Mouse (Mus musculus): ENCODE results near the gene Nemp1. TPM values are rescaled to one million over a fixed set of nuclear protein-coding genes. Genes with fewer than 3 reads are reported as not detected.

The Nemp1 gene
- not detected in 2 replicates for polyA plus RNA-seq (2012; ENCODE audit: insufficient read depth, insufficient read length, low replicate concordance, missing spikeins)

- TF ChIP-seq POLR2A (IDR thresholded peaks at IDR 0.05; ENCODE audit: insufficient read depth, low read depth, low read length) = peak; percentile 45
- no peak for TF ChIP-seq CTCF (IDR thresholded peaks at IDR 0.05; ENCODE audit: insufficient read depth, low read depth, low read length)
- H3K4me3 ChIP-seq (ENCODE audit: insufficient read depth, low read depth, low read length) = peak within 1 kb of the TSS; percentile 64
- H3K27ac ChIP-seq (ENCODE audit: insufficient read depth, low read depth, low read length) = peak within 1 kb of the TSS; percentile 91
- under 1% methylated on average over 71 of the region's 73 CpGs for WGBS
- peaks cover 67% of the 10 kb centered on the region for H3K4me1 ChIP-seq (ENCODE audit: control insufficient read depth, insufficient read depth, low read length)
Measured at GRCm38 (mm10) chr10:127666501-127667268, at the start of gene Nemp1. Nemp1 (plus strand) TSS chr10:127666901.

- peaks cover 56% of the 10 kb centered on the region for H3K4me1 ChIP-seq (ENCODE audit: control insufficient read depth, insufficient read depth, low read length)
- H3K27ac ChIP-seq (ENCODE audit: insufficient read depth, low read depth, low read length) = no peak overlapping the region
- no peak overlapping the region for H3K4me3 ChIP-seq (ENCODE audit: insufficient read depth, low read depth, low read length)
- 57% methylated on average over 4 of the region's 4 CpGs for WGBS
- no peak for TF ChIP-seq CTCF (IDR thresholded peaks at IDR 0.05; ENCODE audit: insufficient read depth, low read depth, low read length)
- no peak for TF ChIP-seq POLR2A (IDR thresholded peaks at IDR 0.05; ENCODE audit: insufficient read depth, low read depth, low read length)
Measured at GRCm38 (mm10) chr10:127617294-127617693, 49.4 kb upstream of the Nemp1 start.

GRCm38 (mm10) chr10:127618173-127618572 lies 48.5 kb upstream of the Nemp1 start:
- 43% methylated on average over 6 of the region's 6 CpGs for WGBS

GRCm38 (mm10) chr10:127619119-127619721 lies 47.5 kb upstream of the Nemp1 start:
- Histone ChIP-seq H3K4me3 (ENCODE audit: insufficient read depth, low read depth, low read length) (peak overlapping the region; percentile 87), H3K27ac (ENCODE audit: insufficient read depth, low read depth, low read length) (0 out of 2 replicates have a peak overlapping the region, but pooled peaks have one; percentile 0), H3K4me1 (ENCODE audit: control insufficient read depth, insufficient read depth, low read length) (peaks cover 50% of the 10 kb centered on the region)
- TF ChIP-seq POLR2A (IDR thresholded peaks at IDR 0.05; ENCODE audit: insufficient read depth, low read depth, low read length) = no peak
- no peak for TF ChIP-seq CTCF (IDR thresholded peaks at IDR 0.05; ENCODE audit: insufficient read depth, low read depth, low read length)
- 22% methylated on average over 8 of the region's 8 CpGs for WGBS

More at GRCm38 (mm10) chr10:127618173-127618572, 48.5 kb upstream of the Nemp1 start:
- peaks cover 56% of the 10 kb centered on the region for H3K4me1 ChIP-seq (ENCODE audit: control insufficient read depth, insufficient read depth, low read length)
- no peak overlapping the region for H3K4me3 ChIP-seq (ENCODE audit: insufficient read depth, low read depth, low read length)
- TF ChIP-seq CTCF (IDR thresholded peaks at IDR 0.05; ENCODE audit: insufficient read depth, low read depth, low read length) (no peak), POLR2A (IDR thresholded peaks at IDR 0.05; ENCODE audit: insufficient read depth, low read depth, low read length) (no peak)
- no peak overlapping the region for H3K27ac ChIP-seq (ENCODE audit: insufficient read depth, low read depth, low read length)

- Histone ChIP-seq H3K4me3 (ENCODE audit: insufficient read depth, low read depth, low read length) (peak overlapping the region; percentile 87), H3K4me1 (ENCODE audit: control insufficient read depth, insufficient read depth, low read length) (peaks cover 42% of the 10 kb centered on the region), H3K27ac (ENCODE audit: insufficient read depth, low read depth, low read length) (no peak overlapping the region)
- WGBS = 3% methylated on average over 12 of the region's 12 CpGs
- no peak for TF ChIP-seq CTCF (IDR thresholded peaks at IDR 0.05; ENCODE audit: insufficient read depth, low read depth, low read length)
- TF ChIP-seq POLR2A (IDR thresholded peaks at IDR 0.05; ENCODE audit: insufficient read depth, low read depth, low read length) = no peak
Measured at GRCm38 (mm10) chr10:127619941-127620405, 46.7 kb upstream of the Nemp1 start.

GRCm38 (mm10) chr10:127620406-127621190 lies 46.1 kb upstream of the Nemp1 start, which contains the start of gene Lrp1:
Lrp1 (minus strand) TSS chr10:127621148.
- TF ChIP-seq CTCF (IDR thresholded peaks at IDR 0.05; ENCODE audit: insufficient read depth, low read depth, low read length) = no peak
- Histone ChIP-seq H3K27ac (ENCODE audit: insufficient read depth, low read depth, low read length) (peak within 1 kb of the TSS; percentile 80), H3K4me1 (ENCODE audit: control insufficient read depth, insufficient read depth, low read length) (peaks cover 36% of the 10 kb centered on the region), H3K4me3 (ENCODE audit: insufficient read depth, low read depth, low read length) (peak within 1 kb of the TSS; percentile 87)
- WGBS = under 1% methylated on average over 26 of the region's 32 CpGs

- peaks cover 28% of the 10 kb centered on the region for H3K4me1 ChIP-seq (ENCODE audit: control insufficient read depth, insufficient read depth, low read length)
- under 1% methylated on average over 38 of the region's 39 CpGs for WGBS
- peak overlapping the region; percentile 70 for H3K4me3 ChIP-seq (ENCODE audit: insufficient read depth, low read depth, low read length)
- H3K27ac ChIP-seq (ENCODE audit: insufficient read depth, low read depth, low read length) = peak overlapping the region; percentile 76
- no peak for TF ChIP-seq POLR2A (IDR thresholded peaks at IDR 0.05; ENCODE audit: insufficient read depth, low read depth, low read length)
- TF ChIP-seq CTCF (IDR thresholded peaks at IDR 0.05; ENCODE audit: insufficient read depth, low read depth, low read length) = no peak
Measured at GRCm38 (mm10) chr10:127621191-127622056, 45.3 kb upstream of the Nemp1 start.

GRCm38 (mm10) chr10:127622057-127622392 lies 44.7 kb upstream of the Nemp1 start:
- Histone ChIP-seq H3K4me1 (ENCODE audit: control insufficient read depth, insufficient read depth, low read length) (peaks cover 25% of the 10 kb centered on the region), H3K4me3 (ENCODE audit: insufficient read depth, low read depth, low read length) (peak overlapping the region; percentile 70), H3K27ac (ENCODE audit: insufficient read depth, low read depth, low read length) (peak overlapping the region; percentile 76; the same call in 1 of the 2 replicates)
- TF ChIP-seq CTCF (IDR thresholded peaks at IDR 0.05; ENCODE audit: insufficient read depth, low read depth, low read length) = no peak
- 5% methylated on average over 13 of the region's 13 CpGs for WGBS

All from olfactory bulb, adult 2 months (tissue).